Mouse (Mus musculus) cerebellum, adult 11 months (tissue): ENCODE measurements around the gene Fam186b.

Source experiments
- DNase-seq: peaks from one replicate; pipeline ENCODE4 v3.0.0; 2022

Fam186b gene

DNA sequence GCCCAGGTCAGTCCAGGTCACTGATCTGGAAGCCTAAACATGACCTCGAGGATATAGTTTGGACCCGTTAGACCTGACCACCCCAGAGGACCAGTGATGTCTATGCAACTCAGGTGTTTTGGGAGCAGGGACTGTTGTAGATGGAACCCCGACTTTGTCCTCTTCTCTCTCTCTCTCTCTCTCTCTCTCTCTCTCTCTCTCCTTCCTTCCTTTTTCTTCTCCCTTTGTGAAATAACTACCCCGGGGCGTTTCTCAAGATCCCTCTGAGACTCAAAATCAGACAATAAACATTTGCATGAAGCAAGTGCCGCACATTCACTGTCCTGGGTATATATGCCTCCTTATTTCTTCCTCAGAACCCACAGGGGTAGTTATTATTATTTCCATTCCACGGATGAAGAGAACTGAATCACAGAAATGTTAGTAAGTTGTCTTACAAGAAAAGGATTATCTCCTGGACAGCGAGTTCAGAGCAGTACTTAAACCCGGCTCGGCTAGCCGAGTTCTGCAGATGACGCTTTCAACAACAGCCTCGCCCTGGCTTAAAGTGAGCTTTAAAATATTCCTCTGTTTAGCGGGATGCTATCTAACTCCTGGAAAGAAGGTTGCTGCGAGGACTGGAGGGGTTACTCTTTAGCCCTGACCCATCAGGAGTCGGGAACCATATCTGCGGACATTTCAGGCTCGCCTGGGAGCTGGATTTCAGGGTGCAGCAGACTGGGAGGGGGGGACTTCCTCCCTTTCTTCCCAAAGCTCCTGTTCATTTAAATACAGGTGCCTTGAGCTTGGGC, 72.7 kb downstream of the Fam186b start:
- no peak for DNase-seq

DNA sequence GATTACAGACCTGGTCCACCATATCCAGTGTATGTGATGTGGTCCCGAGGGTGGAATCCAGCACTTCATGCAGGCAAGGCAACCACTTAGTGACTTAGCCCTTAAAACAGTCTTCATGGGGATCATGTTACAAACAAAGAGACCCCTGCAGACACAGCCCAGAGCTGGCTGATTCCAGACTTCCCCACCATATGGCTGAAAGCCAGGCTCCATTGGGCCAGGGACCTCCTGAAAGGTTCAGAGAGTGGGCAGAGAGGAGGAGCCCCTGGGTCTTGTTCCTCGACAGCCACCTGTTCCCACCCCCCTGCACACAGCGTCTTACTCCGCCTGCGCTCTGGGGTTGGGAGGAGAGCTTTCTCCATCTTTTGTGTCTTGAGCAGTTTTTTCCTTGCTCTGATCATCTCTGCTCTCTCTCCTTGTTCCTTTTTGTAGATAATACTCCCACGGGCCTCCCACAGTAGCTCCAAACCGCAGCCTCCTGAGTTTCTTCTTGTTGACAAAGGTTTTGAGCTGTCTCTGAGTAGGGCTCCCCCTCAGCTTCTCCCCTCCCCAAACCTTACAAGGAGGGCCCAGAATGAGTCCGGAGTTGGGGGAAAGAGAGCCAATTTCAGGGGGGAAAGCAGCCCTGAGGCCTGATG, 74.3 kb downstream of the Fam186b start:
- no peak for DNase-seq
